Mouse (Mus musculus) neural tube, embryonic 12.5 days (tissue): ENCODE measurements around the gene Mprip. TPM values are rescaled to one million over a fixed set of nuclear protein-coding genes. Genes with fewer than 3 reads are reported as not detected.
"Not testable (repeated sequence)": the region's sequence is repeated elsewhere in the genome, so short reads cannot be mapped to it uniquely, and the experiment has no call there.

ENCODE experiments used
- ATAC-seq: fragments of 200-750 bp; cut with Nextera tagmentation; 2 replicates; pipeline ENCODE4 v1.8.0; 2017; ENCODE audit warnings: low read depth, mild to moderate bottlenecking, moderate TSS enrichment, moderate library complexity; ENCODE audit not compliant: low FRiP score
- H3K27ac ChIP-seq: fragments of 300-500 bp; sonication (generic); 2 replicates; pipeline ENCODE4 v1.5.1; 2016
- H3K27me3 ChIP-seq: fragments of 300-500 bp; sonication (generic); replicated peaks from 2 replicates; pipeline ENCODE4 v1.6.1; 2016; ENCODE audit warnings: mild to moderate bottlenecking
- H3K36me3 ChIP-seq: fragments of 300-500 bp; sonication (generic); 2 replicates; pipeline ENCODE4 v1.6.1; 2016; ENCODE audit warnings: mild to moderate bottlenecking
- H3K4me1 ChIP-seq: fragments of 300-500 bp; sonication (generic); 2 replicates; pipeline ENCODE4 v1.6.1; 2016
- H3K4me2 ChIP-seq: fragments of 300-500 bp; sonication (generic); replicated peaks from 2 replicates; pipeline ENCODE4 v1.6.1; 2016; ENCODE audit warnings: mild to moderate bottlenecking
- H3K4me3 ChIP-seq: fragments of 300-500 bp; sonication (generic); 2 replicates; pipeline ENCODE4 v1.5.1; 2016
- H3K9ac ChIP-seq: fragments of 300-500 bp; sonication (generic); 2 replicates; pipeline ENCODE4 v1.6.1; 2016; ENCODE audit warnings: mild to moderate bottlenecking
- H3K9me3 ChIP-seq: fragments of 300-500 bp; sonication (generic); 2 replicates; pipeline ENCODE4 v1.6.1; 2016; ENCODE audit warnings: mild to moderate bottlenecking
- WGBS: fragments of 180-500 bp; shearing (Covaris S2); methylation state at CpG from one replicate; pipeline ENCODE4 v1.1.7; 2016; 5-methylcytosine and 5-hydroxymethylcytosine counted together
- polyA plus RNA-seq: library from polyadenylated mRNA; unstranded; fragments of >200 nt; fragmentation: Nextera tagmentation; extraction: Ambion mirVana; gene quantifications from 2 replicates; pipeline ENCODE4 v1.2.1, GENCODE M21; 2016

Gene Mprip
- polyA plus RNA-seq, 1 experiment from 2014 or later, result 123 TPM

DNA sequence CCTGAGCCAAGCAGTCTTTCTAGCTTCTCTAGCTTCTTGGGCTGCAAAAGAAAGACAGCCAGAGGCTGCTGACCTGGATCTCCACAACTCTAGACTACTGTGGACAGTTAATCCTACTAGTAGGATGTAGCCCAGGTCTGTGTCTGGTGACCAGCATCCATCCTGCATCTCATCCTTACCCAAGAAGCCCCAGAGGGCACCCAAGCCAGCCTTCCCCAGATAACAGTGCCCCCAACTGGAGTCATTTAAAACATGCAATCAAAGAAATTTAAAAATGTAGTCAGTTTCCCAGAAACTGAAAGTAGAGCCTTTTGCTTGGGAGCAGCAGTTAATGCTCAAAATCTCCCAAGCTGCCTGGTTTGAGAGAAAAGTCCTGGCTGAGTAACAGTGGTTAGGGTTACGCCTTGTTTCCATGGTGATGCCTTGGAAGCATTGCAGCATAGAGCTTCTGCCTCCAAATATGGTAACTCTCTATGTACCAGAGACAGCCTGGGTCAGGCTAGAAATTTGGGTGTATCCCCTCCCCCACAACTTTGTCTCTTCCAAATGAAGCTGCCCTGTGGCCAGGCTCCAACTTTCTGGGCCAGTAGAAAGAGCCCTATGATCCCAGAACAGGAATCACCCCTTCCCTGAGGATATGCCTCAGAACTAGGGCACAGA is 71.4 kb downstream of the Mprip start:
- no peak for ATAC-seq
- no peak overlapping the region for H3K27ac ChIP-seq
- H3K4me2 ChIP-seq, result no peak overlapping the region
- no peak overlapping the region for H3K4me3 ChIP-seq
- peaks cover 64% of the 10 kb centered on the region for H3K36me3 ChIP-seq
- WGBS, result 69% methylated on average over 1 of the region's 1 CpGs
- H3K27me3 ChIP-seq, result no peaks in the 10 kb centered on the region
- no peaks in the 10 kb centered on the region for H3K4me1 ChIP-seq
- H3K9me3 ChIP-seq, result no peaks in the 10 kb centered on the region
- no peak overlapping the region for H3K9ac ChIP-seq

DNA sequence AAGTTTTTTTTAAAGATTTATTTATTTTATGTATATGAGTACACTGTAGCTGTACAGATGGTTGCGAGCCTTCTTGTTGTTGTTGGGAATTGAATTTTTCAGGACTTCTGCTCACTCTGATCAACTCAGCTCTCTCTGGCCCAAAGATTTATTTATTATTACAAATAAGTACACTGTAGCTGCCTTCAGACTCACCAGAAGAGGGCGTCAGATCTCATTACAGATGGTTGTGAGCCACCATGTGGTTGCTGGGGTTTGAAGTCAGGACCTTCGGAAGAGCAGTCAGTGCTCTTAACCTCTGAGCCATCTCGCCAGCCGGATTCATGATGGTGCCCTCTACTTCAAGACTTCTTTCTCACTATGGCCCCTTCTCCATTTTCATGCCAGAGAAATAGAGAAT is 72.5 kb downstream of the Mprip start:
- not testable (repeated sequence) for H3K4me1 ChIP-seq, H3K9ac ChIP-seq, H3K27me3 ChIP-seq, H3K4me2 ChIP-seq, ATAC-seq, H3K4me3 ChIP-seq, H3K9me3 ChIP-seq, H3K27ac ChIP-seq
- 77% methylated on average over 5 of the region's 5 CpGs for WGBS
- H3K36me3 ChIP-seq, result peaks cover 63% of the 10 kb centered on the region

DNA sequence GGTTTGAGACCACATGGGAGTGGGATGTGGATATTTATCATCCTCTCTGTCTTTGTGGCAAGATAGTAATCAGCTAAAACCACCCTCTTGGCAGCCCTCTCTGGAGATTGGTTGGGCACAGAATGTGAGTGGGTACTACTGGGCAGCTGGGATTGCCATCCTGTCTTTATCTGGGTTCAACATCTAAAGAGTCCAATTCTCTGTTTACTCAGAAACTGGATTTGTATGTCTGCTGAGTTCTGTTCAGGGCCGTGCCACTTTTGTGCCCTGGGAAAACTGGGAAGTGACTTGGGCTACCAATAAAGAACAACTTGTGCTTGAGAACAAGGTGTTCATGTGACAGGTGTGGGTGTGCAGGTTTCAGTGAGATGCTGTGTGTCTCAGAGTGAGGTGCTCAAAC is 73.2 kb downstream of the Mprip start:
- no peak overlapping the region for H3K27ac ChIP-seq
- H3K4me1 ChIP-seq, result no peaks in the 10 kb centered on the region
- H3K36me3 ChIP-seq, result peaks cover 65% of the 10 kb centered on the region
- ATAC-seq, result no peak
- H3K9me3 ChIP-seq, result no peaks in the 10 kb centered on the region
- no peaks in the 10 kb centered on the region for H3K27me3 ChIP-seq
- H3K4me3 ChIP-seq, result no peak overlapping the region
- H3K9ac ChIP-seq, result no peak overlapping the region
- H3K4me2 ChIP-seq, result no peak overlapping the region
- 94% methylated on average over 1 of the region's 1 CpGs for WGBS

DNA sequence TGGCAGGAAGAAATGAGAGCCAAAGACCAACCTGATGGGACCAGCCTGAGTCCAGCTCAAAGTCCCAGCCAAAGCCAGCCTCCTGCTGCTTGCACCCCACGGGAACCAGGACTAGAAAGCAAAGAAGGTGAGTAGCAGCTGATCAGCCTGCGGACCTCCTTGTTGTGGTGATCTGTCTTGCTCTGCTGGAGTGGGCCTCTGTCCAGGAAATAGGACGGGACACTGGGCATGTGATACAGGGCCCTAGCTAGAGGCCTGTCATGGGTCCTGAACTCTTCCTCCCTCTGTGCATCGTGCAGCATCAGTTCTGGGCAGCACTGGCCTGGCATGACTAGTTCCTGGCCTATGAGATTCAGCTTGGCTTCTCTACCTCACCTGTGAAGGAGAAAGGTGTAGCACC is 74.8 kb downstream of the Mprip start:
- H3K27ac ChIP-seq, H3K4me3 ChIP-seq, H3K27me3 ChIP-seq, H3K4me2 ChIP-seq, H3K4me1 ChIP-seq, ATAC-seq, H3K9me3 ChIP-seq, H3K9ac ChIP-seq: not testable (repeated sequence)
- WGBS, result 91% methylated on average over 4 of the region's 4 CpGs
- H3K36me3 ChIP-seq, result peaks cover 72% of the 10 kb centered on the region

DNA sequence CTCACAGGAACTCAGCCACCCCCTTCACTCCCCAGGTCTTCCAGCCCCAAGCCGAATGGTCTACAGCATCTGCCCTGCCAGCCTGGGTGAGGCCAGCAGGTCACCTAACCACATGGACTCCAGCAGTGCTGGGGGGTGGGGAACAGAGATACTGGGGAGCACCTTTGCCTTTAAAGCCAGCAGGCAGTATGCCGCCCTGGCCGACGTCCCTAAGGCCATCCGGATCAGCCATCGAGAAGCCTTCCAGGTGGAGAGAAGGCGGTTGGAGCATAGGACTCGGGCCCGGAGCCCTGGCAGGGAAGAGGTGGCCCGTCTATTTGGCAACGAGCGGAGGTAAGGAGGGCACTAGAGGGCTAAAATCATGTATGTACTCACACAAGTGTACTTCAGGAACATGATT is 76.1 kb downstream of the Mprip start:
- WGBS, result 95% methylated on average over 12 of the region's 12 CpGs
- H3K36me3 ChIP-seq, result peaks cover 77% of the 10 kb centered on the region
- ATAC-seq, result no peak
- no peak overlapping the region for H3K4me3 ChIP-seq
- no peaks in the 10 kb centered on the region for H3K27me3 ChIP-seq
- no peak overlapping the region for H3K9ac ChIP-seq
- no peaks in the 10 kb centered on the region for H3K4me1 ChIP-seq
- no peak overlapping the region for H3K27ac ChIP-seq
- no peak overlapping the region for H3K4me2 ChIP-seq
- no peaks in the 10 kb centered on the region for H3K9me3 ChIP-seq

DNA sequence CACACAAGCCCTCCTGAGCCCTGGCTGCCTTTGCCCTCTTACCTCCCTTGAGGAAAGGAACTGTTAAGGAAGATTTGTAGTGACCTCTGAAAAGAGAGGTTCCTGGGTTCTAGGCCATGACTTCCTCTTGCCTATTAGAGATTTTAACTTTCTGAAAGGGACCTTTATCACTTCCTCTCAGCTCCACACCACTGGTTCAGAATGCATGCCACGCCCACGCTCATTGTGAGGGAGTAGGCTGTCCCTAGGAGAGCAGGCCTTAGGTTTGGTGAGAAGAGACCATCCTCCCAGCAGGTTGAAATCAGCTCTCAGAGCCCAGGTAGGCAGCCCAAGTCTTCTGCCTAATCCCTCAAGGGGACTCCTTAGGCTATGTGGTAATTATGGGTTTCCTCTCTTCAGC is 78.9 kb downstream of the Mprip start:
- Histone ChIP-seq H3K27ac (no peak overlapping the region), H3K27me3 (no peaks in the 10 kb centered on the region), H3K4me1 (no peaks in the 10 kb centered on the region), H3K36me3 (peaks cover 91% of the 10 kb centered on the region), H3K9ac (no peak overlapping the region), H3K9me3 (no peaks in the 10 kb centered on the region), H3K4me3 (no peak overlapping the region), H3K4me2 (no peak overlapping the region)
- 89% methylated on average over 2 of the region's 2 CpGs for WGBS
- ATAC-seq, result no peak

DNA sequence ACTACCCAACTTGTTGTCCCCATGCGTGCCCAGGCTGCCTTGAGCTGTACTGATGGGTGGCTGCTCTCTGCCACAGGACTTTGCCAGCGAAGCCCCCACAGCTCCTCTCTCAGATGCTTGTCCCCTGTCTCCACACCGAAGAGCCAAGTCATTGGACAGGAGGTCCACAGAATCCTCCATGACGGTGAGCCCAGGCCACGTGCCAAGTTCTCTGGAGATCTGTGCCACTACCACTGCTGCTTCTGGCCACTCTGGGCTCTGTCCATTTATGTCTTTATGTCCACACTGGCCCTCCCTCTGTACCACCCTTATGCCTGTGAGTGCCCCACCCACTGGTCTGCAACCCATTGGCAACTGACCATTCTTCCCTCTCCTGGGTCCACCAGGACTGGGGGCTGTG is 80.8 kb downstream of the Mprip start:
- H3K27ac ChIP-seq, result no peak overlapping the region

DNA sequence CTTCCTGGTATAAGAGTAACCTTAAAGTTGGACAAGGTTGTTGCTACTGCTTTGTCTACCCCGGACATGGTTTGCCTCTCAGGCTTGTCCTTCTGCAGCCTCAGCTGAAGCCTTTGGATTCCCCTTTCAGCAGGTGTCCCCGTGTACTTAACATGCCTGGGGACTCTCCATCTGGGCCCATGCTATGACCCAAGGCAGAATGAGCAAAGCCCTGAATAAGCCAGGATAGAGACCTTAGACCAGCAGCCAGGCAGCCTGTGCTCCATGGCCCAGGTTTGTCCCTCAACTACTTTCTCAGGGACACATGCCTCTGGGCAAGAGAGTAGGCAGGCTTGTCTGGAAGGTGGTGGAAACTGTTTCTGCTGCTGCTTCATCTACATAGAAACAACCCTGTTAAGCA is 82.2 kb downstream of the Mprip start:
- no peak for ATAC-seq
- Histone ChIP-seq H3K27me3 (no peaks in the 10 kb centered on the region), H3K9ac (no peak overlapping the region), H3K4me1 (no peaks in the 10 kb centered on the region), H3K36me3 (peaks cover 71% of the 10 kb centered on the region), H3K9me3 (no peaks in the 10 kb centered on the region), H3K4me3 (no peak overlapping the region), H3K27ac (no peak overlapping the region), H3K4me2 (no peak overlapping the region)
- WGBS, result 90% methylated on average over 2 of the region's 2 CpGs

More for the DNA sequence above, 80.8 kb downstream of the Mprip start:
- no peak for ATAC-seq
- Histone ChIP-seq H3K27me3 (no peaks in the 10 kb centered on the region), H3K4me1 (no peaks in the 10 kb centered on the region), H3K36me3 (peaks cover 85% of the 10 kb centered on the region), H3K9ac (no peak overlapping the region), H3K4me2 (no peak overlapping the region), H3K9me3 (no peaks in the 10 kb centered on the region), H3K4me3 (no peak overlapping the region)
- WGBS, result 97% methylated on average over 5 of the region's 5 CpGs

DNA sequence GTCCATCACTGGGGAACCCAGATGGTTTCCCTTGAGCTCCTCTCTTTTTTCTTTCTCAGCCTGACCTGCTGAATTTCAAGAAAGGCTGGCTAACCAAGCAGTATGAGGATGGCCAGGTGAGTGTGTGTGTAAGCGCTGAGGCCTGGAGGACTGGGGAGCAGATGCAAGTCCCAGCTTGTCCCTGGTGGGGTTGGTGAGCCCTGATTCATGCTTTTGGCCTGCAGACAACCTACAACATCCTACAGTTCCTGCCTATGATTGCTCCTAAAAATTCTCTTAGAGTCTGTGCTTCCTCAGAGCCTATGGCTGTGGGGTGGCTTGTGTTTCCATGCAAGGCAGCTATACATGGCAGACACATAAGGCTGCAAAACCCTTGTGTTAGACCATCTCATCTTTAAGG is 82.6 kb downstream of the Mprip start:
- Histone ChIP-seq H3K4me1 (no peaks in the 10 kb centered on the region), H3K9me3 (no peaks in the 10 kb centered on the region), H3K4me3 (no peak overlapping the region), H3K4me2 (no peak overlapping the region), H3K27ac (no peak overlapping the region), H3K36me3 (peaks cover 68% of the 10 kb centered on the region), H3K9ac (no peak overlapping the region), H3K27me3 (no peaks in the 10 kb centered on the region)
- ATAC-seq, result no peak
- 96% methylated on average over 1 of the region's 1 CpGs for WGBS

DNA sequence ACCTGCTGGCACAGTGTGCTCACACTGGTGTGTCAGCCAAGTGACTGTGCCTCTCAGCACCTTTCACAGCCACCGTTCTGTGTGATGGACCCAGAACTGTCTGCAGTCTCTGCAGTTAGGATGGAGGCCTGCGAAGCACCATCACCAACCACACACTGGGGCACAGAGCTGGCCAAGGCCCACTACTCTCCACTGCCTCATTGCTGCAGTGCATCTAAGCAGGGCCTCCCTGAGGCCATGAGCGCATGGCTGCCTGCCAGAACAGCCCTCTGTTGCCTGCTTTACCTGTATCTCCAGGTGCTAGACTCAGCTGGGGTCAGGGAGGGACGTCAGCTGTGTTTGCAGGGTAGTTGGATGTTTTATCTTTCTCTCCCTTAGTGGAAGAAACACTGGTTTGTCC is 83.3 kb downstream of the Mprip start:
- Histone ChIP-seq H3K36me3 (peaks cover 68% of the 10 kb centered on the region), H3K9me3 (no peaks in the 10 kb centered on the region), H3K4me1 (no peaks in the 10 kb centered on the region), H3K4me2 (no peak overlapping the region), H3K27ac (no peak overlapping the region), H3K9ac (no peak overlapping the region), H3K4me3 (no peak overlapping the region), H3K27me3 (no peaks in the 10 kb centered on the region)
- WGBS, result 93% methylated on average over 4 of the region's 4 CpGs
- no peak for ATAC-seq

DNA sequence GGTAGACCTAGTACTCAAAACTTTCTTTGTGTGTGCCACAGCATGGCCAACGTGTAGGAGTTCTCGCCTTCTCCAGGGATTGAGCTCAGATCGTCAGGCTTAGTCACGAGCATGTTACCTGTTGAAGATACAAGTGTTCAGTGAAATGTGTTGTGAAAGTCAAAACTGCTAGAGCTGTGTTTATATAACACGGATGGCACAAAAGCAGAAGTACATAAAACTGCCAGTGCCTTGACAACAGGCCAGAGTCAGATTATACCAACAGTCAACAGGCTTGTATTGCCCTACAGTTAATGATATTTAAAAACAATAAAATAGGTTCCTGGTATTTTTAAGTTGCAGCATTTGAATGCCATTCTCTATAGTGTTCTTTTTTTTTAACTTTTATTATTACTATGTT is 84.7 kb downstream of the Mprip start:
- H3K36me3 ChIP-seq, result peaks cover 60% of the 10 kb centered on the region
- no peaks in the 10 kb centered on the region for H3K27me3 ChIP-seq
- 95% methylated on average over 5 of the region's 5 CpGs for WGBS
- H3K4me1 ChIP-seq, result no peaks in the 10 kb centered on the region
- H3K9me3 ChIP-seq, result no peaks in the 10 kb centered on the region
- H3K9ac ChIP-seq, result no peak overlapping the region
- no peak for ATAC-seq
- H3K4me3 ChIP-seq, result no peak overlapping the region
- H3K4me2 ChIP-seq, result no peak overlapping the region
- H3K27ac ChIP-seq, result no peak overlapping the region

DNA sequence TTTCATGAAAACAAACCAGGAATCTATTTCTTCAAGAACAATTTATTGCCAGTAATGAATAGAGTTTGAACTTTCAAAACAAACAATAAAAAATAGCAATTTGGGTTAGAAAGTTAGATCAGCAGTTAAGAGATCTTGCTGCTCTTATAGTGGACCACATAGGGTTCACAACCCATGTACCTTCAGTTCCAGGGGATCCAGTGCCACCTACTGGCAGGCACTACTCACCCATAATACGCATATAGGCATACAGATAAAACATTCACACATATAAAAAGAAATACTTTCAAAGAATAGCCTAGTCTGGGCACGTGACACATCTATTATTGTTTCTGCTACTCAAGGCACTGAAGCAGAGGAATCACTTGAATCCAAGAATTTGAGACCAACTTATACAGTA is 85.5 kb downstream of the Mprip start:
- Histone ChIP-seq H3K36me3 (peaks cover 59% of the 10 kb centered on the region), H3K4me1 (no peaks in the 10 kb centered on the region), H3K9ac (no peak overlapping the region), H3K9me3 (no peaks in the 10 kb centered on the region), H3K27me3 (no peaks in the 10 kb centered on the region), H3K27ac (no peak overlapping the region), H3K4me2 (no peak overlapping the region), H3K4me3 (no peak overlapping the region)
- WGBS, result 93% methylated on average over 2 of the region's 2 CpGs
- no peak for ATAC-seq

DNA sequence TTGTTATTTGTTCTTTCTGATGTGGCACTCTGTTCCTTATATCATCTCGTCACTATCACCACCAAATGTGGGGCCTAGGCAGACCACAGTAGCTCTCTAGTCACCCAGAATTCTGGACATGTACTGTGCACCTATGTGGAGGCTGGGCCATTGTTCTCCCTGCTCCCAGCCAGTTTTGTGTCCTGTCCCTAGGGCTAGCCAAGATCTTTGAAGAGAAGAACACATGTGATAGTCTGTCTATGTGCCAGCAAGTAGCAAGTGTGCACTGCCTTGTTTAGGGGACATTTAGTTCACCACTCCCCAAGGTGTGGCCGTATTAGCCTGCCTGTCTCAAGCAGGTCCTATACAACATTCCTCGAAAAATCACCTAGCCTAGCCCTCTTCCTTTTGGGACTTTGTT is 87.9 kb downstream of the Mprip start:
- Histone ChIP-seq H3K4me2 (no peak overlapping the region), H3K9ac (no peak overlapping the region), H3K27ac (no peak overlapping the region), H3K4me3 (no peak overlapping the region), H3K27me3 (no peaks in the 10 kb centered on the region), H3K9me3 (no peaks in the 10 kb centered on the region), H3K4me1 (no peaks in the 10 kb centered on the region), H3K36me3 (peaks cover 58% of the 10 kb centered on the region)
- WGBS, result 96% methylated on average over 3 of the region's 3 CpGs
- ATAC-seq, result no peak
